Mouse (Mus musculus) heart, adult 2 months (tissue): ENCODE data around the gene Actn3. TPM values are rescaled to one million over a fixed set of nuclear protein-coding genes. Genes with fewer than 3 reads are reported as not detected.
A peak's percentile ranks its signal among the peaks of the same experiment; 100 is the strongest.

Experiments used
- DNase-seq, 2 experiments: peaks; one replicate each; pipeline ENCODE4 v3.0.0; 2021
- H3K27ac ChIP-seq: fragments of 200-600 bp; 2 replicates; pipeline ENCODE4 v1.8.1; 2022
- H3K27me3 ChIP-seq: fragments of 200-500 bp; 2 replicates; pipeline ENCODE4 v1.6.1; 2012; ENCODE audit warnings: mild to moderate bottlenecking, low read length, inconsistent platforms, mixed read lengths; ENCODE audit not compliant: control insufficient read depth, insufficient read depth
- H3K36me3 ChIP-seq: fragments of 200-500 bp; 2 replicates; pipeline ENCODE4 v1.6.1; 2012; ENCODE audit warnings: low read length, inconsistent platforms; ENCODE audit not compliant: control insufficient read depth, insufficient read depth
- H3K4me1 ChIP-seq: fragments of 200-500 bp; 2 replicates; pipeline ENCODE4 v1.6.1; 2011; ENCODE audit warnings: low read length; ENCODE audit not compliant: control insufficient read depth, insufficient read depth
- H3K4me3 ChIP-seq: fragments of 200-600 bp; 2 replicates; pipeline ENCODE4 v1.8.1; 2022
- H3K79me2 ChIP-seq: fragments of 200-500 bp; replicated peaks from 2 replicates; pipeline ENCODE4 v1.6.1; 2012; ENCODE audit warnings: mild to moderate bottlenecking, inconsistent platforms, low read length, moderate library complexity, mixed read lengths; ENCODE audit not compliant: control insufficient read depth, insufficient read depth
- H3K9ac ChIP-seq: fragments of 200-500 bp; 2 replicates; pipeline ENCODE4 v1.6.1; 2012; ENCODE audit warnings: low read depth, mild to moderate bottlenecking, control low read depth, inconsistent platforms, low read length, mixed read lengths
- CTCF ChIP-seq: fragments of 200-600 bp; IDR thresholded peaks from 2 replicates; pipeline ENCODE4 v1.8.1; 2022; ENCODE audit warnings: antibody characterized with exemption, mild to moderate bottlenecking, moderate library complexity
- EP300 ChIP-seq: fragments of 200-500 bp; IDR thresholded peaks from 2 replicates; pipeline ENCODE4 v1.6.1; 2011; ENCODE audit warnings: low read depth, low read length, control low read depth; ENCODE audit not compliant: insufficient read depth
- POLR2A ChIP-seq: fragments of 200-500 bp; IDR thresholded peaks from 2 replicates; pipeline ENCODE4 v1.6.1; 2011; ENCODE audit warnings: mild to moderate bottlenecking, low read depth, low read length, control low read depth; ENCODE audit not compliant: insufficient read depth
- WGBS: fragments of 180-500 bp; shearing (Covaris S2); methylation state at CpG from one replicate; pipeline ENCODE4 v1.1.7; 2018; 5-methylcytosine and 5-hydroxymethylcytosine counted together
- intact Hi-C: fragments of 180-260 bp; cut with DNase I; formaldehyde crosslinking; loops from one replicate; pipeline ENCODE4 v1.15.1; 2025
- long read RNA-seq: library from polyadenylated mRNA; stranded (forward); transcript quantifications from one replicate; pipeline ENCODE4 v2.0.0, GENCODE M21; 2021
- polyA plus RNA-seq: library from polyadenylated mRNA; depleted of rRNA; stranded (reverse); fragments of >200 nt; gene quantifications from 2 replicates; pipeline ENCODE4 v1.2.3, GENCODE M21; 2012; rRNA removed
- total RNA-seq, 2 experiments: library from RNA; stranded (reverse); gene quantifications; 2 replicates each; pipeline ENCODE4 v1.2.3; 2021

Gene Actn3
- under 1 TPM; 0.39 TPM for total RNA-seq
- polyA plus RNA-seq, result 0.57 and 0.76 TPM in 2 replicates
- long read RNA-seq, partial matches to known transcripts, result 0 of 1 reads
- long read RNA-seq, other reads (novel, unspliced or antisense), result 0 of 1 reads

DNA sequence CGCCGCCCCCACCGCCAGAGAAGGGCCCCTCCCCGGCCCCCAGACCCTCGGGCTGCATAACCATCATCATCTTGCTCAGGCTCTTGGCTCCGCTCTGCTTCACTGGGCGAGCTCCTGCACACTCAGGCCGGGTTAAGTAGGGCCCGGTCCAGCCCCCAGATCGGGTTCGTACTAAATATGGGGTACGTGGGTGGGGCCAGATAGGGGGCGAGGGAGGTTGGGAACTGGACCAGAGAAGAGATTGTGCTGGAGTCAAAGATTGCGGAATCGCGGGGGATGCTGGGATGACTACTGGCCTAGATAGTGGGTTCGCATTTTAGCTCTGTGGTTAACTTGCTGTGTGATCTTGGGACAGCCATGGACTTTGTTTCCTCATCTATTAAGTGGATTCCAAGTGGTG lies at the start of gene Actn3:
Gene Actn3, minus strand, starts transcription at position 125 of the 400 bp plus-strand sequence.
- no peaks in the 10 kb centered on the region; the same call in 1 of the 2 replicates for H3K79me2 ChIP-seq
- WGBS, result 4% methylated on average over 17 of the region's 17 CpGs
- no peaks in the 10 kb centered on the region for H3K27me3 ChIP-seq
- no peaks in the 10 kb centered on the region for H3K4me1 ChIP-seq
- DNase-seq, result peak; percentile 42 to 58
- intact Hi-C loops, result loop anchor here (2.0 kb wide), 1 partner anchor 23 kb away; the partner anchor contains the start of gene Ctsf
- TF ChIP-seq CTCF, result no peak
- peak within 1 kb of the TSS; percentile 66 for H3K27ac ChIP-seq
- peak within 1 kb of the TSS; percentile 88 for H3K9ac ChIP-seq
- H3K4me3 ChIP-seq, result peak within 1 kb of the TSS; percentile 96
- no peaks in the 10 kb centered on the region for H3K36me3 ChIP-seq

DNA sequence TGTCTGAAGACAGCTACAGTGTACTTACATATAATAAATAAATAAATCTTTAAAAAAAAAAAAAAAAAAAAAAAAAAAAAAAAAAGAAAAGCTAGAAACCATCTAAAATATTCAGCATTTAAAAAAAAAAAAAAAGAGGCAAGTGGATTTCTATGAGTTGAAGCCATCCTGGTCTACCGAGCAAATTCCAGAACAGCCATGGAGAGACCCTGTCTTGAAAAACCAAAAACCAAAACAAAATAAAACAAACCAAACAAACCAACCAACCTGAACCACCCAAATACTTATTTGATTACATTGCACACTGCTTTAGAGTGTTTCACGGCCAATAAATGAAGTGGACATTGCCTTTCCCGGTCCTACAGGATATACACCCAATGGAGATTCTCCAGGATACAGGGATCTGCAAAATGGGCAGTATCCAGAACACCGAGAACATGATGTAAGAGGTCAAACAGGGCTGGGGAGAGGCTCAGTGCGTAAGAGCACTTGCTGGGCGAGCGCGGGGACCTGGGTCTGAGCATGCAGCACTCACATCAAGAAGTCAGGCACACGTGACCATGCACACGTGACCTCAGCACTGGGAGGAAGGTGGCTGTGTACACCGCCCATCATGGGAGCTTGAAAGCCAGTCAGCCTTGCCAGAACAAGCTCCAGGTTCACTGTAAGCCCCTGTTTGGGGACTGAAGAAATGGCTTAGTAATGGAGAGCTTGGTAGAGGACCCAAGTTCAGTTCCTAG lies 47.6 kb upstream of the Actn3 start:
- H3K4me1 ChIP-seq, result peaks cover 8% of the 10 kb centered on the region
- H3K9ac ChIP-seq, result no peak overlapping the region
- H3K36me3 ChIP-seq, result no peaks in the 10 kb centered on the region
- H3K79me2 ChIP-seq, result no peaks in the 10 kb centered on the region
- H3K4me3 ChIP-seq, result no peak overlapping the region
- H3K27ac ChIP-seq, result no peak overlapping the region
- no peaks in the 10 kb centered on the region for H3K27me3 ChIP-seq
- intact Hi-C loops, result no loop called here
- 96% methylated on average over 11 of the region's 11 CpGs for WGBS
- TF ChIP-seq EP300 (no peak), CTCF (no peak), POLR2A (no peak)
- DNase-seq, result no peak

DNA sequence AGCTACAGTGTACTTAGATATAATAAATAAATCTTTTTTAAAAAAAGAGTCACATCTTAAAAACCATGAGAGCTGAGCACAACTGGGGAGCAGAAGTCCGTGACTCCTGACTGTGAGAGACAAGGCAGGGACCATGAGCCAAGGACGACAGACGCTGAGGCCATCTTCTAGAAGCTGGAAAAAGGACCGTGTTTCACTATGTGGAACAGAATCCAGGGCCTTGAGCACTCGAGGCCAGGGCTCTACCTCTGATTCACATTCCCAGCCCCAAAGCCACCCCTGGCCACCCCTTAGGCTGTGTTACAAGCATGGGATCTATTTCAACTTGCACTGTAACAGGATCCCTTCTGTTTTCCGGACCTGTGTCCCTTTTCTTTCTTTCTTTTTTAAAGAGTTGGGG lies 41.9 kb upstream of the Actn3 start:
- no peak overlapping the region for H3K9ac ChIP-seq
- no peak overlapping the region for H3K27ac ChIP-seq
- no peaks in the 10 kb centered on the region for H3K27me3 ChIP-seq
- no peak for DNase-seq
- H3K4me3 ChIP-seq, result no peak overlapping the region
- no peaks in the 10 kb centered on the region for H3K4me1 ChIP-seq
- intact Hi-C loops, result no loop called here
- no peaks in the 10 kb centered on the region for H3K79me2 ChIP-seq
- H3K36me3 ChIP-seq, result no peaks in the 10 kb centered on the region
- 84% methylated on average over 6 of the region's 6 CpGs for WGBS
- no peak for TF ChIP-seq POLR2A
- no peak for TF ChIP-seq CTCF
- TF ChIP-seq EP300, result no peak

DNA sequence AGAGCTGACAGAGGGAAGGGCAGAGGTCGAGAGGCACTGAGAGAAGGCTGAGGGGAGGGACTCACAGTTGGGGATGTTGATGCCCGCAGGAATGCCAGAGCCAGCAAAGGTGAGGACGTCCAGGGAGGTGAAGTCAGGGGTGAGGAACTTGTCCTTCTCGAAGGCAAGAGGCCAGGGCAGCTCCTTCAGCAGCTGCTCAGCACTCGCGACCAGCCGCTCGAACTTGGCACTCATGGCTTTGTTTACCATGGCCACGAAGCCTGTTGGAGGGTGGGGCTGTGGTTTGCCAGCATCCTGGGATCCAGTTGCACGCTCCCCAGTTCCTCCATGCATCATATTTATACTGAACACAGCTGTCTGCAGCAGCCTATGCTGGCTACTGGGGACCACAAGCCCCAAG lies 39.1 kb upstream of the Actn3 start:
- DNase-seq, result no peak
- Histone ChIP-seq H3K9ac (no peak overlapping the region), H3K4me1 (no peaks in the 10 kb centered on the region), H3K36me3 (no peaks in the 10 kb centered on the region), H3K27me3 (no peaks in the 10 kb centered on the region), H3K27ac (no peak overlapping the region), H3K4me3 (no peak overlapping the region), H3K79me2 (no peaks in the 10 kb centered on the region)
- WGBS, result 84% methylated on average over 10 of the region's 10 CpGs
- TF ChIP-seq CTCF (no peak), EP300 (no peak), POLR2A (no peak)
- intact Hi-C loops, result no loop called here

DNA sequence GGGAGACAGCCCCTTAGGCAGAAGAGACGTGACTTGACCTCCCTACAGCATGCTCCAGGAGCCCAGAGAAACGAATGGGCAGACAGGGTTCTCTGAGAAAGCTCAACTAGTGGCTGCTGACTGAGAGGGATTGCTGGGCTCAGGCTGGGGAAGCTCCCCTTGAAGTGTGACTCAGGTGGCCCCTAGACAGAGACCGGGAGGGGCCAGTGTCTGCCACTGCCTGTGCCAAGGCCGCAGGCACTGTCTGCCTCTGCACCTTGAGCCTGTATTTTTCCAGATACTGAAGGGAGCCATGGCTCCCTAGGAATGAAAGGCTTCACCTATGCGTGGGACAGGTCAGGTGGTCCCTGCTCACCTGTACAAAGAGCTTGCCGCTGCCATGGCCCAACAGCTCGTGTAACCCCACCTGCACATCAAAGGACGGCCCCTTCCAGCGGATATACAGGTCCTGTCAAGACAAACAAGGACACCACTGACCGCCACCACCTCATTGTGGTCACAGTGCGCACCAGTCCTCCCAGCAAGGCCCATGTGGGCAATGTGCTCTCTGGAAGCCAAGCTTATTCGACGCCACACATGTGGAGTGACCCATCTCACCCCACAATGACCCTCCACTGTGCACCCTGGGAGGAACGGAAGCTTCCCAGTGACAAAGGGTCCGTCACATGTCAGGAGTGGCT lies 38.4 kb upstream of the Actn3 start:
- Histone ChIP-seq H3K36me3 (no peaks in the 10 kb centered on the region), H3K4me1 (no peaks in the 10 kb centered on the region), H3K27me3 (no peaks in the 10 kb centered on the region), H3K27ac (no peak overlapping the region), H3K9ac (no peak overlapping the region), H3K79me2 (no peaks in the 10 kb centered on the region), H3K4me3 (no peak overlapping the region)
- DNase-seq, result no peak
- TF ChIP-seq CTCF (no peak), EP300 (no peak), POLR2A (no peak)
- WGBS, result 94% methylated on average over 15 of the region's 15 CpGs
- intact Hi-C loops, result no loop called here

DNA sequence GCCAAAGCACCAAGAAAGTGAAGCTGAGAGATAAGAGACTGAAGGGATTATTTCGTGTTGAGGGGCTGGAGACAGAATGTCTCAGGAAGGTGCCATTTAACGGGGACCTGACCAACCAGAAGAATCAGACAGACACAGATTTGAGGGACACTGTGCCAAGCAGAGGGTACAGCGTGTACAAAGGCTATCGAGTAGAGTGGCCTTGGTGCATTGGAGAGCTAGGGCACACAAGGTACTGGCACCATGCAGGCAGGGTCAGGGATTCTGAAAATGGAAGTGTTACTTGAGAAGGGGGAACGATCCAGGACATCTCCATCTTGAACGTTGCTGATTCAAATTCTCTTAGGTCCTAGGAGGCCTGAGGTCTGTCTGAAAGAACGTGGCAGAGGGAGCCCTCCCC lies 31.7 kb upstream of the Actn3 start:
- no peak for DNase-seq
- intact Hi-C loops, result loop anchor here (2.0 kb wide), 1 partner anchor 155 kb away; no protein-coding TSS in a partner anchor
- WGBS, result 87% methylated on average over 7 of the region's 7 CpGs

More for the DNA sequence above, 31.7 kb upstream of the Actn3 start:
- Histone ChIP-seq H3K9ac (no peak overlapping the region), H3K4me3 (no peak overlapping the region), H3K4me1 (peaks cover 3% of the 10 kb centered on the region), H3K36me3 (no peaks in the 10 kb centered on the region), H3K79me2 (no peaks in the 10 kb centered on the region), H3K27ac (no peak overlapping the region), H3K27me3 (no peaks in the 10 kb centered on the region)
- TF ChIP-seq EP300, result no peak
- TF ChIP-seq CTCF, result no peak
- TF ChIP-seq POLR2A, result no peak
